Mouse (Mus musculus) midbrain, embryonic 11.5 days (tissue): ENCODE measurements at regions not wholly inside any gene's neighbourhood (a gene's known extent, or its start where the extent isn't known, plus 50 kb on each side); places are given as distances from the start of the nearest gene placed in this dataset.
A peak's percentile ranks its signal among the peaks of the same experiment; 100 is the strongest.

Source experiments
- ATAC-seq: fragments of 200-750 bp; cut with Nextera tagmentation; 2 replicates; pipeline ENCODE4 v1.8.0; 2017; ENCODE audit warnings: moderate TSS enrichment, moderate library complexity; ENCODE audit not compliant: low FRiP score
- DNase-seq: peaks from one replicate; pipeline ENCODE4 v3.0.0; 2015; ENCODE audit warnings: low spot score; ENCODE audit errors: missing footprints
- H3K27ac ChIP-seq: fragments of 300-500 bp; sonication (generic); 2 replicates; pipeline ENCODE4 v1.5.1; 2014; ENCODE audit warnings: low read depth, low read length
- H3K27me3 ChIP-seq: fragments of 300-500 bp; sonication (generic); 2 replicates; pipeline ENCODE4 v1.6.1; 2014; ENCODE audit warnings: mild to moderate bottlenecking, low read length, moderate library complexity, mixed read lengths; ENCODE audit not compliant: control insufficient read depth, insufficient read depth
- H3K36me3 ChIP-seq: fragments of 300-500 bp; sonication (generic); 2 replicates; pipeline ENCODE4 v1.6.1; 2014; ENCODE audit warnings: mild to moderate bottlenecking, low read length, moderate library complexity, mixed read lengths; ENCODE audit not compliant: control insufficient read depth, insufficient read depth
- H3K4me1 ChIP-seq: fragments of 300-500 bp; sonication (generic); 2 replicates; pipeline ENCODE4 v1.6.1; 2014; ENCODE audit warnings: low read length; ENCODE audit not compliant: control insufficient read depth, insufficient read depth
- H3K4me2 ChIP-seq: fragments of 300-500 bp; sonication (generic); 2 replicates; pipeline ENCODE4 v1.6.1; 2014; ENCODE audit warnings: mild to moderate bottlenecking, moderate library complexity
- H3K4me3 ChIP-seq: fragments of 300-500 bp; sonication (generic); 2 replicates; pipeline ENCODE4 v1.5.1; 2014; ENCODE audit warnings: low read depth, low read length
- H3K9ac ChIP-seq: fragments of 300-500 bp; sonication (generic); 2 replicates; pipeline ENCODE4 v1.6.1; 2014; ENCODE audit warnings: low read length
- H3K9me3 ChIP-seq: fragments of 300-500 bp; sonication (generic); 2 replicates; pipeline ENCODE4 v1.6.1; 2016; ENCODE audit warnings: low read length; ENCODE audit not compliant: control insufficient read depth
- WGBS: fragments of 180-500 bp; shearing (Covaris S2); extraction: QIAGEN DNeasy Blood & Tissue Kit; methylation state at CpG from one replicate; pipeline ENCODE4 v1.1.7; 2014; 5-methylcytosine and 5-hydroxymethylcytosine counted together

DNA sequence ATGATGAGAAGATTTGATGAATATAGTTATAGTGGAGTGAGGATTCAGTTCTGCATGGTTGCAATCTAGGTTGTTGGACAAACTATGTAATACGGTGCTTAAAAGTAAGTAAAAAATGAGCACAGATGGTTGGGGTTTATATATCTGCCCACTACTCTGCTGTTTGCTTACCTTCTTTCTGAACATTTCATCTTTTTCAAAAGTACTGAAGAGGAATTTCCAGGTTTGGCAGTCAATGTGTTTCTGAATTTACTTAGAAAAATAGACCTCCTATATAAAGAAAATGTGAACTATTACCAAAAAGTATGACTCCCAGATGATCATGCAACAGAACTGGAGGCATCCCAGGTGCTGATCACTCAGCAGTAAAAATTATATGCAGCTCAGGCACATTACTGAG is 878.3 kb downstream of the Plod2 start:
- Histone ChIP-seq H3K36me3 (no peaks in the 10 kb centered on the region), H3K27me3 (no peaks in the 10 kb centered on the region), H3K9me3 (no peaks in the 10 kb centered on the region), H3K4me1 (no peaks in the 10 kb centered on the region), H3K4me2 (no peak overlapping the region), H3K27ac (no peak overlapping the region), H3K9ac (no peak overlapping the region), H3K4me3 (no peak overlapping the region)
- WGBS = 98% methylated on average over 1 of the region's 1 CpGs
- no peak for ATAC-seq
- no peak for DNase-seq

DNA sequence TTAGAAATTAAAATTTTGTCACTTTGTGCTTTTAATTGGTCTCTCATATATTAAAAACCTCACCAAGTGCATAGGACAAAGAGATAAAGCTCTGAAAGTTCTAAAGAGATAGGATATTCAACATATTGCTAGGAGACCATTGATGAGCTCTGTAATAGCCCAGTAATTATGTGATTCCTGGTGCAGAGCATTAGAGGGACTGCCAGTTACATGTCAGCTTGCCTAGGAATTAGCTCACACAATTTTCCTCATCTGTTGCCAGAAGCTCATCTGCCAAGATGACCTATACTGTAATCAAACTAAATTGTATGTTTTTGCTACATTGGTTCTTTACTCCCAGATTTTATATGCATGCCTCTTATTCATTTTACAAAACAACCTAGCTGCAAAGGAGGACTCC is 890.3 kb downstream of the Plod2 start:
- DNase-seq (no peak), ATAC-seq (no peak)
- Histone ChIP-seq H3K4me3 (no peak overlapping the region), H3K4me2 (no peak overlapping the region), H3K9ac (no peak overlapping the region), H3K36me3 (no peaks in the 10 kb centered on the region), H3K4me1 (no peaks in the 10 kb centered on the region), H3K27me3 (no peaks in the 10 kb centered on the region), H3K9me3 (no peaks in the 10 kb centered on the region), H3K27ac (no peak overlapping the region)

DNA sequence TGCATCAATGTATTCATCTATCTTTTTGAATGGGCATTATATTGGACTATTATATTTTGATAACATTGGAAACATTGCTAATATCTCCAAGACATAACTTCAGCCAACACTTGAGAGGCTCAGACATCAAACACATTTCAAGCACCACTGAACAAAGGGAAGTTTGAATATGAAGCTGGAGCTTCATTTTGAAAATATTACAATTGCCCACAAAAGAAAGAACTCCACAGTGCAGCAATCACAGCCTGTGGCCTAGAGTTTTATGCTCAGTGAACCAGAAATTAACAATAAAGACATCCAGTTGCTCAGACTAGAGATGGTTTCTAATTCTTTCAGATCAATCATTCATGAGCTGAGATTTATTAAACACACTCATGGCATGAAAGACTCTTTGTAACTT is 916.7 kb downstream of the Plod2 start:
- H3K9me3 ChIP-seq = no peaks in the 10 kb centered on the region

More for the DNA sequence above, 916.7 kb downstream of the Plod2 start:
- H3K9ac ChIP-seq = no peak overlapping the region
- H3K27me3 ChIP-seq = no peaks in the 10 kb centered on the region
- H3K27ac ChIP-seq = no peak overlapping the region
- H3K4me1 ChIP-seq = no peaks in the 10 kb centered on the region
- no peaks in the 10 kb centered on the region for H3K36me3 ChIP-seq
- DNase-seq (no peak), ATAC-seq (peak; percentile 54)
- H3K4me3 ChIP-seq = no peak overlapping the region
- no peak overlapping the region for H3K4me2 ChIP-seq
